Mouse (Mus musculus): Measurements from ENCODE around the gene Fopnl. TPM values are rescaled to one million over a fixed set of nuclear protein-coding genes. Genes with fewer than 3 reads are reported as not detected.

Fopnl gene
- polyA plus RNA-seq, 1 experiment = 5.5 TPM

DNA sequence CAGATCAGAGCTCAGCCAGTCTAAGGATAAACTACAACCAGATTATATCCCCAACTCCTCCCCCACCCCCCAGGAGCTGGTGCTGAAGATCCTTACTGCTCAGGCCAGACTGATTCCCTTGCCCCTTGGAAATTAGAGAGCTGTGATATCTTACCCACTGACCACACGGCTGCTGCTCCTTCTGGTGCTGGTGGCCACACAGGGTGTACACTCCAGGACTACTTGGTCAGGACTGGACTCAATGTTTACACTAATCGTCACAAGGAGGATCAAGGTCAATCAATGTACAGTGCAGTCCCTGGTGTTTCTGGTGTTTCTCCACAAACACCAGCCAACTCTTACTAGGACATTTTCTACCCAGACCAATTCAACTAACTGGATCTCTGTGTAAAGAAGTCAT is 40.7 kb upstream of the Fopnl start:
- H3K27me3 ChIP-seq (replicated peaks) = no peaks in the 10 kb centered on the region
- H3K4me3 ChIP-seq (replicated peaks) = peak overlapping the region; percentile 53
- H3K36me3 ChIP-seq (replicated peaks; ENCODE audit: low read length) = no peaks in the 10 kb centered on the region
- H3K9me3 ChIP-seq = no peaks in the 10 kb centered on the region
- TF ChIP-seq GATA1 (IDR thresholded peaks at IDR 0.05; ENCODE audit: borderline replicate concordance, low read length) = no peak
- TF ChIP-seq FLI1 (IDR thresholded peaks at IDR 0.05; ENCODE audit: low read length) = no peak
- H3K4me1 ChIP-seq = peaks cover 82% of the 10 kb centered on the region

- peak overlapping the region; percentile 69 for H3K4me3 ChIP-seq (replicated peaks)
- TF ChIP-seq GATA1 (IDR thresholded peaks at IDR 0.05; ENCODE audit: borderline replicate concordance, low read length) (no peak), FLI1 (IDR thresholded peaks at IDR 0.05; ENCODE audit: low read length) (no peak)
- H3K9me3 ChIP-seq = no peaks in the 10 kb centered on the region
- peaks cover 89% of the 10 kb centered on the region for H3K4me1 ChIP-seq
- no peaks in the 10 kb centered on the region for H3K27me3 ChIP-seq (replicated peaks)
- H3K36me3 ChIP-seq (replicated peaks; ENCODE audit: low read length) = no peaks in the 10 kb centered on the region
These were observed 35.5 kb upstream of the Fopnl start for GRCm38 (mm10) chr16:14352663-14353062.

DNA sequence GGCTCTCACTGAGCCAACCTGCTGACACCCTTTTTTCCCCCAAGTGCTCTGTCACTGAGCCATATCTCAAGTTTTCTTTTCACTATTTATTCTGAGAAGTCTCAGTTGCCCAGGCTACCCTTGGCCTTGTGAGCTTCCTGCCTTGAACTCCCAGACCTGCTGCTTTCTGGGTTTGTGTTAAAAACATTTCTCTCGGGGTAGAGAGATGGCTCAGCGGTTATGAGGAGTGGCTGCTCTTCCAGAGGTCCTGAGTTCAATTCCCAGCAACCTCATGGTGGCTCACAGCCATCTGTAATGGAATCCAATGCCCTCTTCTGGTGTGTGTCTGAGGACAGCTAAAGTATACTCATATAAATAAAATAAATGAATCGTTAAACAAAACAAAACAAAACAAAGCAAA is 35.0 kb upstream of the Fopnl start:
- H3K36me3 ChIP-seq (replicated peaks; ENCODE audit: low read length) = no peaks in the 10 kb centered on the region
- no peaks in the 10 kb centered on the region for H3K9me3 ChIP-seq
- TF ChIP-seq FLI1 (IDR thresholded peaks at IDR 0.05; ENCODE audit: low read length) (no peak), GATA1 (IDR thresholded peaks at IDR 0.05; ENCODE audit: borderline replicate concordance, low read length) (no peak)
- H3K4me3 ChIP-seq (replicated peaks) = no peak overlapping the region
- H3K4me1 ChIP-seq = peaks cover 87% of the 10 kb centered on the region
- H3K27me3 ChIP-seq (replicated peaks) = no peaks in the 10 kb centered on the region

- TF ChIP-seq GATA1 (IDR thresholded peaks at IDR 0.05; ENCODE audit: borderline replicate concordance, low read length) = no peak
- TF ChIP-seq FLI1 (IDR thresholded peaks at IDR 0.05; ENCODE audit: low read length) = no peak
These were observed 34.4 kb upstream of the Fopnl start for GRCm38 (mm10) chr16:14351571-14351970.

GRCm38 (mm10) chr16:14344967-14345366 is 27.8 kb upstream of the Fopnl start:
- Histone ChIP-seq H3K36me3 (replicated peaks; ENCODE audit: low read length) (no peaks in the 10 kb centered on the region), H3K4me1 (peaks cover 53% of the 10 kb centered on the region), H3K9me3 (no peaks in the 10 kb centered on the region), H3K4me3 (replicated peaks) (no peak overlapping the region), H3K27me3 (replicated peaks) (no peaks in the 10 kb centered on the region)
- TF ChIP-seq GATA1 (IDR thresholded peaks at IDR 0.05; ENCODE audit: borderline replicate concordance, low read length) (no peak), FLI1 (IDR thresholded peaks at IDR 0.05; ENCODE audit: low read length) (no peak)

More at GRCm38 (mm10) chr16:14351571-14351970, 34.4 kb upstream of the Fopnl start:
- no peaks in the 10 kb centered on the region for H3K27me3 ChIP-seq (replicated peaks)
- H3K36me3 ChIP-seq (replicated peaks; ENCODE audit: low read length) = no peaks in the 10 kb centered on the region
- H3K4me3 ChIP-seq (replicated peaks) = peak overlapping the region; percentile 53
- peaks cover 84% of the 10 kb centered on the region for H3K4me1 ChIP-seq
- H3K9me3 ChIP-seq = no peaks in the 10 kb centered on the region

GRCm38 (mm10) chr16:14328156-14328555 is 11.0 kb upstream of the Fopnl start:
- TF ChIP-seq GATA1 (IDR thresholded peaks at IDR 0.05; ENCODE audit: borderline replicate concordance, low read length) (no peak), FLI1 (IDR thresholded peaks at IDR 0.05; ENCODE audit: low read length) (no peak)
- H3K4me3 ChIP-seq (replicated peaks) = no peak overlapping the region
- peaks cover 5% of the 10 kb centered on the region for H3K27me3 ChIP-seq (replicated peaks)
- H3K36me3 ChIP-seq (replicated peaks; ENCODE audit: low read length) = no peaks in the 10 kb centered on the region
- H3K9me3 ChIP-seq = peaks cover 1% of the 10 kb centered on the region; the same call in 1 of the 2 replicates
- peaks cover 9% of the 10 kb centered on the region for H3K4me1 ChIP-seq

DNA sequence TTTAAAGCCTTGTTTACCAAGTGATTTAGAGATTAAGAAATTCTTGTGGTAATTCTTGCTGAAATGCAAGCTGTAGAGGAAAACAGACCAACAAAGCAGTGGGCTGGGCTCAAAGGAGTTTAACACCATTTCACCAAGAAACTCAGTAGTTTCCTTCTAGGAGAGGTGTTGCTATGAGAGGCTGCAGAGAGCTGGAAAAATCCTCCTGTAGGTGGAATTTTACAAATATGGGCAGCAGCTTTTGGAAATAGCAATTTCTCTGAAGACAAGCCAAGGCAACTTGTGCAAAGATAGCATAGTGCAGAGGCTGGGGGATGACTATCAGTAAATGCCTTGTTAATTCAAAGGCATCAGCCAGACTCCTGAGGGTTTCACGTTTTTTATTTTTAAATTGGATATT is 3.3 kb upstream of the Fopnl start:
- Histone ChIP-seq H3K9me3 (peaks cover 3% of the 10 kb centered on the region; the same call in 1 of the 2 replicates), H3K27me3 (replicated peaks) (no peaks in the 10 kb centered on the region), H3K4me3 (replicated peaks) (no peak overlapping the region), H3K4me1 (peaks cover 32% of the 10 kb centered on the region), H3K36me3 (replicated peaks; ENCODE audit: low read length) (no peaks in the 10 kb centered on the region)
- TF ChIP-seq GATA1 (IDR thresholded peaks at IDR 0.05; ENCODE audit: borderline replicate concordance, low read length) = no peak
- TF ChIP-seq FLI1 (IDR thresholded peaks at IDR 0.05; ENCODE audit: low read length) = no peak

GRCm38 (mm10) chr16:14319681-14320080 is 2.5 kb upstream of the Fopnl start:
- peaks cover 3% of the 10 kb centered on the region; the same call in 1 of the 2 replicates for H3K9me3 ChIP-seq
- peaks cover 40% of the 10 kb centered on the region for H3K4me1 ChIP-seq
- peaks cover under 1% of the 10 kb centered on the region for H3K36me3 ChIP-seq (replicated peaks; ENCODE audit: low read length)
- H3K27me3 ChIP-seq (replicated peaks) = no peaks in the 10 kb centered on the region
- H3K4me3 ChIP-seq (replicated peaks) = no peak overlapping the region
- no peak for TF ChIP-seq FLI1 (IDR thresholded peaks at IDR 0.05; ENCODE audit: low read length)
- no peak for TF ChIP-seq GATA1 (IDR thresholded peaks at IDR 0.05; ENCODE audit: borderline replicate concordance, low read length)

- Histone ChIP-seq H3K9me3 (no peaks in the 10 kb centered on the region), H3K4me3 (replicated peaks) (no peak overlapping the region), H3K27me3 (replicated peaks) (no peaks in the 10 kb centered on the region), H3K4me1 (peaks cover 66% of the 10 kb centered on the region), H3K36me3 (replicated peaks; ENCODE audit: low read length) (peaks cover 60% of the 10 kb centered on the region)
- TF ChIP-seq GATA1 (IDR thresholded peaks at IDR 0.05; ENCODE audit: borderline replicate concordance, low read length) = no peak
These were observed 4.3 kb downstream of the Fopnl start for GRCm38 (mm10) chr16:14312914-14313313.

DNA sequence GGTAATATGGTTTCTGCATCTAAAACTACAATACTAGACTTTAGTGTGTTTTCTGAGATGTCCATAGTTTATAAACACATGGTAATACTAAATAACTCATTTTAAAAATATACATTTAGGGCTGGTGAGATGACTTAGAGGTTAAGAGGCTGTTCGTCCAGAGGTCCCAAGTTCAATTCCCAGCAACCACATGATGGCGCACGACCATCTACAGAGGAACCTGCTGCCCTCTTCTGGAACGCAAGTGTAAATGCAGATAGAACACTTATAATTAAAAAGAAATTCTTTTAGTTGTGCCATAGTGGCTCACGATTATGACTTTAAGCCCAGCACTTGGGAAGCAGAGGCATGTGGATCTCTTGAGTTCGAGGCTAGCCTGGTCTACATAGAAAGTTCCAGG is 5.8 kb downstream of the Fopnl start:
- no peak overlapping the region for H3K4me3 ChIP-seq (replicated peaks)
- no peaks in the 10 kb centered on the region for H3K27me3 ChIP-seq (replicated peaks)
- peaks cover 73% of the 10 kb centered on the region for H3K36me3 ChIP-seq (replicated peaks; ENCODE audit: low read length)
- no peaks in the 10 kb centered on the region for H3K9me3 ChIP-seq
- peaks cover 75% of the 10 kb centered on the region for H3K4me1 ChIP-seq
- no peak for TF ChIP-seq FLI1 (IDR thresholded peaks at IDR 0.05; ENCODE audit: low read length)
- no peak for TF ChIP-seq GATA1 (IDR thresholded peaks at IDR 0.05; ENCODE audit: borderline replicate concordance, low read length)

GRCm38 (mm10) chr16:14309833-14310232 is 7.4 kb downstream of the Fopnl start:
- Histone ChIP-seq H3K4me3 (replicated peaks) (no peak overlapping the region), H3K4me1 (peaks cover 70% of the 10 kb centered on the region)
- no peak for TF ChIP-seq FLI1 (IDR thresholded peaks at IDR 0.05; ENCODE audit: low read length)
- no peak for TF ChIP-seq GATA1 (IDR thresholded peaks at IDR 0.05; ENCODE audit: borderline replicate concordance, low read length)

More at GRCm38 (mm10) chr16:14309833-14310232, 7.4 kb downstream of the Fopnl start:
- Histone ChIP-seq H3K27me3 (replicated peaks) (no peaks in the 10 kb centered on the region), H3K36me3 (replicated peaks; ENCODE audit: low read length) (peaks cover 85% of the 10 kb centered on the region), H3K9me3 (no peaks in the 10 kb centered on the region)
